Mouse (Mus musculus) spleen, adult 18-20 months (tissue): ENCODE results near the gene Gm26938.

ENCODE experiments used
- DNase-seq, 2 experiments: peaks; one replicate each; pipeline ENCODE4 v3.0.0; 2022; ENCODE audit warnings: mixed read lengths in 2 of 2

The Gm26938 gene

DNA sequence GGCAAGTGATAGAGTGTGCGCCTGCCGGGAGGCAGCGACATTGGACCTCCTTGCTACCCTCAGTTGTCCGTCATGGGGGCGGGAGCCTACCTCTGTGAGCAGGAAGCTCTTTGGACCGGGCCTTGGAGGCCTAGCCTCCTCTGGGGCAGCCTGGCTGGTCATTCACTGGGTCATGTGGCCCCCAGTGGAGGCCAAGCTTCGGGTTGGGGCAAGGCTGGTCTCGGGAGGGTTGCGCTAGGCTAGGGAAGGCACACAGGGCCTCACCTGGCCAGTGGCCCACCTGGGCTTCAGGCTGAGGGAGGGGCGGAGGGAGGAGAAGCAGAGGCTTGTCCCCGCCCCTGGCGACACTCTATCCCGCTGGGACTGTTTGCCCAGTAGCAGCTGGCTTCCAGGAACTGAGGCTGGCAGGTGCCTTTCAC, 12.2 kb downstream of the Gm26938 start:
- DNase-seq, result no peak

DNA sequence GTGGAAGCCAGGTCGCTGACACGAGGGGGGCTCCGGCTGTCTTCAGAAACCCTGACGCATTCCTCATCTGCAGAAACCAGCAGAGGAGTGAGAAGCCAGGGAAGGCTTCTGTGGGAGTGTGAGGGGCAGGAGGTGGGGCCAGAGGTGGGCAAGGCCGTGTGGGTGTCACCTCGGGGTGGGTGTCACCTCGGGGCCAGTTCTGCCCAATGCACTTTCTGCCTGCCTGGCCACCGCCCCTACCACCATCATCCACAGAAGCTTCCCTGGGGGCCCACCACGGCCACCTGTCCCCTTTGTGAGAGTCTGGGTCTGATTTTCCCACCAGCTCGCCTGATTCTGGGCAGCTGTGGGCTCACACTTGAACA, 13.1 kb downstream of the Gm26938 start:
- DNase-seq, result no peak

GRCm38 (mm10) chr5:139812398-139813125, 13.6 kb downstream of the Gm26938 start:
- DNase-seq, result no peak

GRCm38 (mm10) chr5:139811677-139812397, 14.4 kb downstream of the Gm26938 start:
- no peak for DNase-seq

DNA sequence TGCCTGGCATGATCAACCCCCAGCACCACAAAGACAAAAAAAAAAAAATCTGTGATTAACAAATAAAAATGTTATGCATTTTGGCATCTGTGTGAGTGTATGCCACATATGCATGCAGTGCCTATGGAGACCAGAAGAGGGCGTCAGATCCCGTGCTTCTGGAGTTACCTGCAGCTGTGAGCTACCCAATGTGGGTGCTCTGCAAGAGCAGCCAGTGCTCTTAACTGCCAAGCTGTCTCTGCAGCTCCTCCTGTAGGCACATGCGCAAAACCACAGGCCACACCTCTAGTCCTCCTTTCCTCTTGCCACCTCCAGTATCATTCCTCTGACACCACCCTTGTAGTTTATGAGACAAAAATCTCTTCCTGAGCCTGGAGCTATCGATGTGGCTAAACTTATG, 16.8 kb downstream of the Gm26938 start:
- no peak for DNase-seq

DNA sequence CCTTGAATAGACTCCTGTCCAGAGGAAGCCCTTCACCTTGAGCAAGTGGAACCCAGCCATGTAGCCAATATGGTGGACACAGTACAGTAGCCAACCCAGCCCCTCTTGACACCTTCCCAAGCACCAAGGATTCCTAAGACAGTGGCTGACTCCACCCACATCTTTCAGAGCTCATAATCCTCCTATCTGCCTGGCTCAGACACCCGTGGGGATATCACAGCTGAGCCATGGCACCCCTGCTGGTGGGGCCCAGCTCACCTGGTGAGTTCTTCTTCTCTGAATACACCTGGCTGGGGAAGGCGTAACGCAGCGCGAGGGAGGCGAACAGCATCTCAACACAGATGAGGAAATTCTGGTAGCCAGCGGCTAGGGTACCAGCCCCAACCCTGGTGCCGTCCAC, 20.3 kb downstream of the Gm26938 start:
- no peak for DNase-seq

- no peak for DNase-seq
Measured at GRCm38 (mm10) chr5:139804573-139805111, 21.6 kb downstream of the Gm26938 start.

GRCm38 (mm10) chr5:139804107-139804551, 22.1 kb downstream of the Gm26938 start:
- DNase-seq, result no peak

- no peak for DNase-seq
Measured at GRCm38 (mm10) chr5:139803601-139804102, 22.6 kb downstream of the Gm26938 start.

GRCm38 (mm10) chr5:139803165-139803564, 23.0 kb downstream of the Gm26938 start:
- DNase-seq, result no peak

DNA sequence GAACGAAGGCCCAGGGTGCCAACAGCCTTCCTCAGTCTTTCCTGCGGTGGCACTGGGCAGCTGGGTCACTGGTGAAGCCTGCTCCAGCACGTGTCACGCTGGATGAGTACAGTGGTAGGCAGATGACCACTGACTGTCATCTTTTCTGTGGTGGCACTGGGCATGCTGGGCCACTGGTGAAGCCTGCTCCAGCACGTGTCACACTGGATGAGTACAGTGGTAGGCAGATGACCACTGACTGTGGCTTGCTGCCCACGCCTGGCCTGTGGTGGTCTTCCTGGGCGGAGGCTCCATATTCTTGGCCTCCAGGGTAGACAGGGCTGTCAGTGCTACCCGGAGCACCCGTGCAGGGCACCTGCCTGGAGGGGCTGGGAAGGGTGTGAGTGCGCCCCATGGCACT, 24.3 kb downstream of the Gm26938 start:
- no peak for DNase-seq

GRCm38 (mm10) chr5:139801231-139801630, 25.0 kb downstream of the Gm26938 start:
- DNase-seq, result no peak

DNA sequence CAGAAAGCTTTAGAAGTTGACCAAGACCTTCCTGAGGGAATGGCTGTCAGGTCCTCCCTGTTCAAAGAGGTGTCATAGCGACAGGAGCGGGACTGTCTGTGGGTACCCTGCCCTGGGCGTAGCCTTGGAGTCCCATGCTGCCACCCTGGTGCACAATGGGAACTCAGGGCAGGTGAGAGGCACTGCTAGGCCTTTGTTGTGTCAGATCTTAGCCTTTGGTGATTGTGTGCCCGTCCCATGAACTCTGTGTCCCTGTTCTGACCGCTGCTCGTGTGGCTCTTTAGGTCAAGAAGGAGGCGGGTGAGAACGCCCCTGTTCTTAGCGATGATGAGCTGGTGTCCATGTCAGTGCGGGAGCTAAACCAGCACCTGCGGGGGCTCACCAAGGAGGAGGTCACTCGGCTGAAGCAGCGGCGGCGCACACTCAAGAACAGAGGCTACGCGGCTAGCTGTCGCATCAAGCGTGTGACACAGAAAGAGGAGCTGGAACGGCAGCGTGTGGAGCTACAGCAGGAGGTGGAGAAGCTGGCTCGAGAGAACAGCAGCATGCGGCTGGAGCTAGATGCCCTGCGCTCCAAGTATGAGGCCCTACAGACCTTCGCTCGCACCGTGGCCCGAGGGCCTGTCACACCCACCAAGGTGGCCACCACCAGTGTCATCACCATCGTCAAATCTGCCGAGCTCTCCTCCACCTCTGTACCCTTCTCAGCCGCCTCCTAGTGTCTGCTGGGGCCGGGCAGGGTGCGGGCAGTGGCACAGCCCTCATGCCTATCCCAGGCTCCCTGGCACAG, 26.2 kb downstream of the Gm26938 start:
- no peak for DNase-seq

DNA sequence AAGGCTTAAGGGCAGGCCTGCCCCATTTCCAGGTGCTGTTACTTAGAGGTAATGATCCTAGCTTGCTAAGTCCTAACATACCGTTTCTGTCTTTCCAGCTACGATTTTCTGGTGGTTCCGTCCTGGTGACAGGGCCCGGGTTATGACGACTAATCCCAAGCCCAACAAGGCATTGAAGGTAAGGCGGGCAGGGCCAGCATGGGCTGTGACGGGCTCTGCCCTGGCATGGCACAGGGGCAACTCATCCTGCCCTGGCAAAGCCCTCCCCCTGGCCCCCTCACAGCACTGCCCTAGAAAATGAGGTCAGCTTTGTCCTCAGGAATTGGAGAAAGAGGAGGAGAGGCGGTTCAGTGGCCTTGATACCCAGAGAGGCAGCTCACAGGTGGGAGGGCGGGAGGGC, 27.2 kb downstream of the Gm26938 start:
- DNase-seq, result no peak

DNA sequence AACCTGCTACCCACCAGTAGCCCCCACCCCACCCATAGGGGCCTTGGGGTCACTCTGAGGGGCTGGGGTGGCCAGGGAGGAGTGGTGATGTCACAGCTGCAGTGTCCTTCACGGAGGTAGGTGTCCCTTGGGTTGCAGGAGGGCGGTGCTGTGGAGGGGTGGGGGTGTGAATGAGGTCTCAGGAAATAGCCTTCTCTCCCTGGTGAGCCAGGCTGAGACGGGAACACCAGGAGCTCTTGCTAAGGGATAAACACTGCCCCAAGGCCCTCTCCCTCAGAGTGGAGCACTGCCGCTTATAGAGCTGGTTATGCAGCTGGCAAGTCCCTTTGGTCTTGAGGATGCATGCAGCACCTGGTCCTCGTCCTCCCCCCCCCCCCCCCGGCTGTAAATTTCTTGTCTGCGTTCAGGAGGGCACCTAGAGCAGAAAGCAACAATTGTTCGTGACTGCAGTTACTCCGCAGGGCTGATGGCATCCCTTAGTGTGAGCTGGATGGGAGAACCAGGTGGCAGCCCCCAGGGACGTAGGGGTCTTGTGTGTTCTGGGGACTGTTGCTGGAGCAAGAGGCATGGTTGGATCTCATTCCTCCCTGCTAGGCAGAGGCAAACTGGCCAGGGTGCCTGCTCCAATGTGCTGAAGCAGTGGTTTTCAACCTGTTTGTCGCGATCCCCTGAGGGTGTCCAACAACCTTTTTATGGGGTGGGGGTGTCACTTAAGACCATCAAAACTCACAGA, 27.9 kb downstream of the Gm26938 start:
- no peak for DNase-seq

GRCm38 (mm10) chr5:139797473-139798167, 28.6 kb downstream of the Gm26938 start:
- peak in 1 of 2 experiments; percentile 29 for DNase-seq

GRCm38 (mm10) chr5:139796900-139797299, 29.3 kb downstream of the Gm26938 start:
- DNase-seq, result no peak

DNA sequence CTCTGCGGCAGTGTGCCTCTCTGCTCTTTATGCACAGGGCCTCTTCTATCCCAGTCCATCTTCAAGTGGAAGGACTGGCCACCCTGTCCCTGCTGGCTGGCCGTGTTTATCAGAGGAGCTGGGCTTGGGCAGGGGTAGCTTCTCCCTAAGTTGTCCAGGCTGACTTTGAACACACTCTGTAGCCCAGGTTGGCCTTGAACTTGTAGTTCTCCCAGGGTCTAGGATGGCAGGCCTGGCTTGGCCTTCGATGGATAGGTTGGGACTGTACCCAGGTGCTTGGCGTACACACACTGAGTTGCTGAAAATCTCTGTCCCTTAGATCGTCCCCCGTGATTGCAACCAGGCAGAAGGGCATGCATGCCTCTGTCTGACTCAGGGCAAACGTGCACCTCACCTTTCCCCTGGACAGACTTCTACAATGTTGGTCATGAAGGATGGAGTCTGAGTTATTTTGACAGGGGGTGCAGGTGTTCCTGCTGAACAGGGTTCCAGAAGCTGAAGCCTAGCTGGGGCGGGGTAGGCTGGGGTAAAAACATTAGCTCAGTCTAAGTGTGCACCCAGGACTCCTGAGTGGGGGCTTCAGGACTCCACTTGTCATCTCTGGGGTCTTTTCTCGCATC, 30.1 kb downstream of the Gm26938 start:
- no peak for DNase-seq

DNA sequence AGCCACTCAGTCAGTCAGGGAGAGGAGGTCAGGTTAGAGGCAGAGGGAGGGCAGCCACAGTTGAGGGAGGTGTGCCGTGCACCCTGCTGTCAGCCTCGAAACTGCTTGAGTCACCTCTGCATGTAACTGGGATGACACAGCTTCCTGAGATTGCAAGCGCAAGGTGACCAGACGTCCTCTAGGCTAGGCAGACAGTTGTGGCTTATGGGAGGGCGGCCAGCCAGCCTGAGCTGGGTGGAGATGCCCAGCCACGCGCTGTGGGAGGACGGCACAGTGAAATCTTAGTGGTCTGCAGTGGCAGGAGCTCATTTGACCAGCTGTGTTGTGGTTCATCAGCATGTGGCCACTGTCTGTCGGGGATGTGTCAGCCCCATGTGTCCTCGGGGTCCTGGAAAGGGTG, 31.3 kb downstream of the Gm26938 start:
- no peak for DNase-seq

DNA sequence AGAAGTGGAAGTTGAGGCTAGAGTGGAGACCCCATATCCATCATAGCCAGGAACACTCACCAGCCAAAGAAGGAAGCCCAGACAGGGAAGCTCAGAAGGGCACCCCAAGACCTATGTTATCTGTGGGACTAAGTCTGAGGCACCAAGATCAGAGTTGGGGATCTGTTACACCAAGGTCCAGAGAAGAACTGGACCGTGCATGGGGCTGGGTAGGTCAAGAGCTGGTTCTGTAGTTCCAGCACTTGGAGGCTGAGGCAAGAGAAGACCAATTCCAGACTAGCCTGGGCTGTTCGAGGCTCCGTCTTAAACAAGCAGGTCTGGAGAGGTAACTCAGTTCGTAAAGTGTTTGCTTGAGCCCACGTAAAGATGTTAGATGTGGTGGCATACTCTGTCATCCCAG, 32.1 kb downstream of the Gm26938 start:
- no peak for DNase-seq
